Mouse (Mus musculus): ENCODE results near the gene Me1. TPM values are rescaled to one million over a fixed set of nuclear protein-coding genes. Genes with fewer than 3 reads are reported as not detected.

Me1 gene
- total RNA-seq, 4 experiments from 2014 or later = 184 to 320 (median 228) TPM

DNA sequence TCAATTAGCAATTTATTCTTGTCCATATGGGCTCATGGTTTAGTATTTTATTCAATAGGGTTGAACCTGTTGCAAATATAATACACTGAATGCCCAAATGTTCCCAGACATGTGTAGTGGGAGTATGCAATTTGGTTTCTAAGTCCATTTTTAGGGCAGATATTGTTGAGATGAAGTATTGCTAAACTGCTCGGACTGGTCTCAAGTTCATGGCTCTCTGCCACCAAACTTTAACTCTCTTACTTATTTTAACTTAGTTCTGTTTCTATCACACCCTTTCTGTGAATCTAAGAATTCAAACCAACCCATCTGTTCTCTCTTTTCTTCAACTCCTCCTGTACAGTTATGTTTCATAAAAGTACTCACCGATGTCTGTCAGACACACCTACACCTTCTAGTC is 35.4 kb downstream of the Me1 start:
- DNase-seq (ENCODE audit: low spot score in 2 of 2) = no peak

DNA sequence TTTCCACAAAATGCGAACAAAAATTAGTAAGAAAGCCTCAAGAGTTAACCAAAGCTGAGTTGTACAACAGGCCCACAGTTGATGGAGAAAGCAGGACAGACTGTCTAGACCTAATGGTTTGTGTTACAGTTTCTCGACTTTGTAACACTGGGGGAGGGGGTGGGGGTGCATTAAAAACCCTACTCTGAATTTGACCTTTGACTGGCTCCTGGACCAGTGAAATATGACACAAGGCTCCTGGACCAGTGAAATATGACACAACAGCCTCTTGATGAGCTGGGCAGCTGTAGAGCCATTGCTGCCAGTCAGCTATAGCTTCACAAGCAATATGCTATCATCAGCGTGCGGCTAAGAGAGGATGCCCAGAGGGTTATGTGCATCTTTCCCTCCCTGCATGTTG is 37.4 kb downstream of the Me1 start:
- peak; percentile 14 to 28 for DNase-seq (ENCODE audit: low spot score in 2 of 2)

DNA sequence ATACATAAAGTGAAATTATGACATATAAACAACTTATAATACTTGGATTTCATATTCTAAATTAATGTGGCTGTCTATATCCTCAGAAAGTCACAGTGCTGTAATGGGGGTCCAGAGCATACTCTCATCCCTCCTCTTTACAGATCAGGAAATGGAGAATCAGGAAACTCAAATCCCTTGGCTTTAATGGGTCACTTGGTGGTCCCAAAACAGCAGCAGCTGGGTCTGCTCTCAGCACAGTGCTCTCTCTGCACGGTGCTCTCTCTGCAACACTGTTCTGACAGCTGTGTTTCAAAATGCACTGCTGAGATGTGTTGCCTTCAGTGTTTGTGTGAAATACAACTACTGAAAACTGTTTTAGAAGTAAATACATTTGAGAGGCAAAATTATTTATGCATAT is 43.6 kb downstream of the Me1 start:
- DNase-seq (ENCODE audit: low spot score in 2 of 2) = no peak

DNA sequence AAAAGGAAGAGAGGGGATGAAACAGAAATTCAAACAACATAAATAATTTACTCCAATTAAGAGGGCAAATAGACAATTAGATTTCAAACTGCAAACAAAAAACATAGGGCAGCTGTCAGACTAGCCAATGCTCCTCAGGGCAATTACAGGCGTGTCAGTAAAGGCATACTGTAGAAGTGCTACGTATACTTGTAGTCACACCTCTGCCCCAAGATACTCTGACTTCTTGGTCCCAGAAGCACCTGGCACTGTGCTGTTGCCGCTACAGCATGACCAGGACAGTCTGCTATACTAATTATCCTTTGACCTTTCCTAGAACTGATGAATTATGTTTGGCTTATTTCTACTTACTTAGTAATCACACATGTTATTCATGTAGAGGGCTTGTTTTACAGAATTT is 44.5 kb downstream of the Me1 start:
- DNase-seq (ENCODE audit: low spot score in 2 of 2) = no peak

- DNase-seq (ENCODE audit: low spot score in 2 of 2) = no peak
Observed at GRCm38 (mm10) chr9:86650822-86651221, 44.9 kb downstream of the Me1 start.

DNA sequence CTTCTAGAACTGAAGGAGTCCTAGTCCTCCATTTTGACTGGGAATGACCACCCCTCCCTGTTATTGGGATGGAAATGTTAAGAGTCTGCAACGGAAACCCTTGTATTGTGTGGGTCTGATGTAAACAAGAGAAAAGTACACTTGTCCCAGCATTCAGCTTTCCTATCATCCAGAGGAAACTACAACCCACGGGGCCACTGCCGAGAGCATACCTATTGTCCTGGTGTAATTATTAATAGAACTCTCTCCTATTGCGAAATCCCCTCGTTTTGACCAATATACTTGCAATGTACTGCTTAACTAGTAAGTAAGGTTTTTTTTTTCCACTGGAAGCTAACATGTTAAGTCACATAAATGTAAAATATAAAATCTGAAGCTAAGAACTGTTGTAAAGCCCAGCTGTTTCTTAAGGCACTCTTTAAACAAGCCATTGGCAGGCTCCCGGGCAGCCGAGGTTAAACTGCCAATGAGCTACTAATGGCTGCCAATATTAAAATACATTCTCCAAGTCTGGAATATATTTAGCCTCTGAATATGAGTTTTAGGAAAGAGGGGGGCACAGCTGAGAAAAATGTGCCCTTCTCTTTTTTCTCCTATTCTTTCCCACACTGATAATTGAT is 47.7 kb downstream of the Me1 start:
- no peak for DNase-seq (ENCODE audit: low spot score in 2 of 2)

DNA sequence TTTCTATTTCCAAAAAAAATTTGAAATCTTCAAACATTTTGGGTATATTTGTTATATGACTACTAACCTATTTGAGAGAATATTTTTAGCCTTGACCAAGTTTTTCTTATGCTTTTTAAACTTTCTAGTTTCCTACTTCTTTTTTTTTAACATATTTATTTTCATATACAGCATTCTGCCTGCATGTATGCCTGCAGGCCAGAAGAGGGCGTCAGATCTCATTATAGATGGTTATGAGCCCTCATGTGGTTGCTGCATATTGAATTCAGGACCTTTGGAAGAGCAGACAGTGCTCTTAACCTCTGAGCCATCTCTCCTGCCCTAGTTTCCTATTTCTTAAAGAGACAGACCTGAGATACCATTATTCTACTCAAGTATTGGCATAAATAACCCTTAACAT is 48.9 kb downstream of the Me1 start:
- no peak for DNase-seq (ENCODE audit: low spot score in 2 of 2)

DNA sequence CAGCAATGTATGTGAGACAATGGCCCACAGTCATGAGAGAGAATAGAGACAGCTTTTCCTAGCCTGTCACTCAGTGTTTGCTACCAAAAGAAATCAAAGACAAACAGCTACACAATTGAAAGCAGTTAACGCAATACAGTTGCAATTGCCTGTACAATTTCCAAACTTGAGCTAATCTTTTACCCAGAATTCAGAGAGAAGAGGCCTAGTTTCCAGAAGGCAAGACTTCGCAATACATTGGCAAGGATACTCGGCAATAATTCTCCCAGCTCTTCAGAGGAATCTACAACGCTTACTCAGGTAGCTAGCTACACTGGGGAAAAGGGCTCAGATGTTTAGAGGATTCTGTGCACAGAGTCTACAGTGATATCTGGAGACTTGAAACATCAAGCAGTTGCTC is 52.3 kb downstream of the Me1 start:
- DNase-seq (ENCODE audit: low spot score in 2 of 2) = no peak

DNA sequence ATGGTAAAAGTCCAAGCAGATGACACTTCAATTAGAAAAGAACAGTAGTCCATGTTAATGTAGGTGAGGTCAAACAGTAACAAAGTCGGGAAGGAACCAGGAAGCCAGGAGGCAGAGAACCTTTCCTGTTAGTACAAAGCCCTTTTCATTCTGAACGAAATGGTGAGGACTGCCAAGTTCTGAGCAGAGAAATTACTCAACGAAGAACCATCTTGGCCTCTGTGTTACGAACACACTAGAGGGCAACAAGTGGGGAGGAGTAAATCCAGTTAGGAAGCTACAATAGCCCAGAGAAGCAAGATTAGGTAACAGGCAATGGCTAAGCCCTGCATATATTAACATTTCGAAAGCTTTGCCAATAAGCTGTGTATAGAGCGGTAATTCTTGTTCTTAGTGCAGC is 57.0 kb downstream of the Me1 start:
- no peak for DNase-seq (ENCODE audit: low spot score in 2 of 2)

DNA sequence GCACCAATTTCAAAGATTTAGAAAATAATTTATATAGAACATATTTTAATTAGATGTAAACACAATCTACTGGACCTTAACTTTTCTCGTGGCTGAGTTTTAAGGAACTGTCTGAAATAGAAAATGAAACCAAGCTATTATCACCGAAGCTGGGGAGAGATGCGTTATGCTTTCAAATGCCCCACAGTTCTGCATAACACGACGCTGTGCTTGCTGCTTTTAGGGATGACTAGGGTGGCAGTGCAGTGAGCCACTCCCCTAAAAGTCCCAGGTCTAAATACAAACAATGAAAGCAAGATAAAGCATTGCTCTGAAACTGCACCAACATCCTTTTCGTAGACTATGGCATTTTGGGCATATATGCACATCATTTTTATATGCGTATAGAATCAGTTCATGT is 64.6 kb downstream of the Me1 start:
- DNase-seq (ENCODE audit: low spot score in 2 of 2) = no peak

DNA sequence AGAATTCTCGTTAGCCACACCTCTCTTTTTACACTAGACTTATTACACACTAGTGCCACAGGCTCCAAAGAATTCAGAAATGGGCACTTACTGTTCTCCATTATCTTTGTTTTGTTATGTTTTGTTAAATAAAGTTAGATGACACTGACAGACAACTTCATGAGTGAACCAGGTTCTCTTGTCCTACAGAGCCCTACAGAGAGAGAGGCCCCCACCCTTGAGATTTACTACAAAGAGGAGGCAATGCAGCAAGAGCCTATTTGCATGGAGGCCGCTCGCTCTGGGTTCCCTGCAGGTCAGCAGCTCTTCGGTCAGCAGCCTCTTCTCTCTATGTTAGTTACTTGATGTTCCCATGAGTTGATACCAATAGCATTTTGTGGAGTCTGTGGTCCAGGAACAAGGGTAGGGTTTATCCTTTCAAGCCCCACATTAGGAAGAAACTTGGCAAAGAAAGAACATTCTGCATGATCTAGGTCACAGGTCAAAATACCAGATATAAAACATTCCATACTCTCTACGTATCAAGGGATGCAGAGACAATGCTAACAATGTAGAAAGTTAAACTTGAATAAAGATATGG is 65.3 kb downstream of the Me1 start:
- no peak for DNase-seq (ENCODE audit: low spot score in 2 of 2)

DNA sequence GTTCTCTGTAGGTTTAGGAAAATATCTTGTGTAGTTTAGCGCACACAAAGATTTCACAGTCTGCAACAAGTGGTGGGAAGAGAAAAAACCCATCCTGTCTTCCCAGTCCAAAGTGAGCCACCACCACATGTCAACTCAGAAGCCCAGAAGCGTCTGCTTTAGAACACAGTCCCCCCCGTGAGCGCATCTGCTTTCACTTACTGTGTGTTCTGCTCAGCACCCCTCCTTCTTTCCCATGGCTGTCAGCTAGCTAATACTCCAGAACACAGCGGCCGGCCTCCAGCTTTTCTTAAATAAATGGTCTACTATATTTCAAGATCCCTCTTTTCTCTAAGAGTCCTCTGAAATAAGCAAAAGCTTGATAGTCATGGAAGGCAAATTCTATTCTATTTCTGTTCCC is 66.4 kb downstream of the Me1 start:
- no peak for DNase-seq (ENCODE audit: low spot score in 2 of 2)

DNA sequence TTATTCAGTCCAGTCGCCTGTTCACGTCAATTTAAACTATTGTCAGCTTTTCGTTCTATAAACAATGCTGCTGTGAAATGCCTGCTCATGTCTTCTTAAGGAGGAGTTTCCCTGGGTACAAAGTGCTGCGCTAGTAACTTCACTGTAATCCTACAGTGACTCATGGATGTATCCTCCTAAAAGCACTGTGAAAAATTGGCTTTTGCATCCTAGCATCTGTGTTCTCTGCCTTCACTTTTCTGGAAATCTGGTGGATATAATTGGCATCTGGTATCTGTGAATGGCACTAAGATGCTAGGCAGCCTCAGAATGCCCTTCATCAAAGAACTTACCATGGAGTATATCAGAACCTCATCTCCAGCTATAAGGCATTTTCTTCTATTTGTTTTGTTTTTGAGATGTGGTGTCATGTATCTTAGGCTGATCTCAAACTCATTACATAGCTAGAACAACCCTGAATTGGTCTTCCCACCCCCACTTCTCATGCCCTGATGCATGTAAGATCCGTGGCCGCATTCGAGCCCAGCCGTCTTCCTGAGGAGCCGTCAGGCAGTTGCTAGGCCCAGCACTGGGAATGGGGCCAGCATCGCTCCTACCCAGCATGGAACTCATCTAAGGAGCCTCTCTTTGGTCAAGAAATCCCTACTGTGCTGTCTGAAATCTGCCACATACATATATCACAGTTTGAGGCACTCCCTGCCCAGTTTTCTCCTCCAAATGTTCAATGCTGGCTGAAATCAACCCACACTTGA is 67.8 kb downstream of the Me1 start:
- no peak for DNase-seq (ENCODE audit: low spot score in 2 of 2)

- no peak for DNase-seq (ENCODE audit: low spot score in 2 of 2)
Observed at GRCm38 (mm10) chr9:86626906-86627305, 68.8 kb downstream of the Me1 start.

GRCm38 (mm10) chr9:86624781-86625180 is 71.0 kb downstream of the Me1 start:
- no peak for DNase-seq (ENCODE audit: low spot score in 2 of 2)

- DNase-seq (ENCODE audit: low spot score in 2 of 2) = no peak
Observed at GRCm38 (mm10) chr9:86624039-86624438, 71.7 kb downstream of the Me1 start.

- no peak for DNase-seq (ENCODE audit: low spot score in 2 of 2)
Observed at GRCm38 (mm10) chr9:86622062-86622461, 73.7 kb downstream of the Me1 start.

GRCm38 (mm10) chr9:86619341-86620139 is 76.2 kb downstream of the Me1 start:
- no peak for DNase-seq (ENCODE audit: low spot score in 2 of 2)

DNA sequence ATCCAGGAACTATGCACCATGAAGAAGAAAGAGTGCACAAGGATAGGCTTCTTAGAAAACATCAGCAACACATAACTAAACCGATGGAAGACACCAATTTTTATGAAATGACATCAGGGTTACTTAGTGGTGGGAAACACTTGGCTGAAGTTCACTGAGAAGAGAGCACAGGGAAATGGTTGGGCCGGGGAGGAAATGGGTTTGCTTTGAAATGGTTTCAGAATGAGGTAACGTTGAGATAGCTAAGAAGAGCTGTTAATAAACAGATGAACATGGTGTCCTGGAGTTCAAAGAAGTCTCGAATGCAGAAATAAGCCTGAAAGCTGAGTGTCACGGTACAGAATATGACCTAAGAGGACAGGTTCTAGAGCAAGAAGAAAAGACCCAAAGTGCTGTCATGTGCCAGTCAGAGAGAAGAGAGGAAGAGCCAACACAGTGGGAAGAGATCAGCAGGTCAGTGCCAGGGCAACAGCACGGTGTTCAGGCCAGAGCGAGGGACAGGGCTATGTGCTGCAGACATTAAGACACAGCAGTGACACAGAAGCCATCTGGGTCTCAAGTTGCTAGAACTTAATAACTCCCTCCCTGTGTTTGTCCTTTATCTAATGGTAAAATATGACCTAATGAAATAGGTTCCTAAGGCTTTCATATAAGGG is 77.8 kb downstream of the Me1 start:
- DNase-seq (ENCODE audit: low spot score in 2 of 2) = no peak

- DNase-seq (ENCODE audit: low spot score in 2 of 2) = no peak
Observed at GRCm38 (mm10) chr9:86615765-86616164, 80.0 kb downstream of the Me1 start.

DNA sequence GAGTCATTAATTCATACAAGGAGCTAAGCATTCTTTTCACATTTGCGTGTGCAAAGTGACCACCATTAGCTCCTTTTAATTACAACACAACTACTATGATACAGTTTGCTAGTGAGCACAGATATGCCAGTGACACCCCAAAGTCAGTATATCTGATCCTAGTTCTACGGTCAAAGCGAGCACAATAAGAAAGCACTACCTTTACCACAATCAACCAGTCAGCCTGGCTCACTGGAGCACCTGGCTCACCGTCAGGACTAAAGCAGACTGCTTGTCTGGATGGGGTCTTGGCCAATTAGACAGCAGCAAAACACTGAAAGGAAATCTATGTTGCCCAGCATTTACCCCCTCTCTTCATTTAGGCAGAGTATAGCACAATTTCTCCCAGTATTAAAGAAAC is 83.7 kb downstream of the Me1 start:
- no peak for DNase-seq (ENCODE audit: low spot score in 2 of 2)

DNA sequence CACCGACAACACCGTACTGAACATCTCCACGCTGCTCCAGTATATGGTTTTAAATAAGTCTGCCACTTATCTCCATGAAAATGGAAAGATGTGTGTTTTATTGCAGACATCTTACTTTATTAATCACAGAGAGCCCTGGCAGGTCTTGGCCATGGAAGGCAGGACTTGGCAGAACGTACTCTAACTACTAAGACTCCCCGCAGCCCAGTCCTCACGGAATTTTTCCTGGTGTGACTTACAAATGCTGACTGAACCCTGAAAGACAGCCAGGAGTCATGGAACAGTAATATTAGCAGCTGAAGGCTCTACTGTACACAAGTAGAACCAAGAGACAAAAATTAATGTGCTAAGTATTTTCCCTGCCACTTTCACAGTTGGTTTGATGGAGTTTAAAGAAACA is 90.0 kb downstream of the Me1 start:
- no peak for DNase-seq (ENCODE audit: low spot score in 2 of 2)

Data from gastrocnemius, adult 8-10 months (tissue).